Mouse (Mus musculus): Measurements from ENCODE around the gene Alox15. TPM values are rescaled to one million over a fixed set of nuclear protein-coding genes. Genes with fewer than 3 reads are reported as not detected.

The Alox15 gene
- polyA plus RNA-seq, 1 experiment from 2014 or later: 1.1 TPM

- Histone ChIP-seq H3K36me3 (no peaks in the 10 kb centered on the region), H3K4me2 (no peak overlapping the region), H3K27me3 (peaks cover 9% of the 10 kb centered on the region; the same call in 1 of the 2 replicates), H3K4me1 (replicated peaks) (peaks cover 3% of the 10 kb centered on the region; the same call in 1 of the 2 replicates), H3K9me3 (replicated peaks) (no peaks in the 10 kb centered on the region), H3K27ac (no peak overlapping the region), H3K4me3 (replicated peaks) (no peak overlapping the region), H3K9ac (no peak overlapping the region)
- ATAC-seq (ENCODE audit: low read depth) (no peak), DNase-seq (no peak)
- WGBS (ENCODE audit: insufficient replicate concordance): 74% methylated on average over 2 of the region's 2 CpGs
Observed at GRCm38 (mm10) chr11:70308296-70308695, 43.5 kb downstream of the Alox15 start.

GRCm38 (mm10) chr11:70306159-70306558 is 45.7 kb downstream of the Alox15 start:
- Histone ChIP-seq H3K9ac (no peak overlapping the region), H3K27ac (no peak overlapping the region), H3K4me2 (no peak overlapping the region), H3K9me3 (replicated peaks) (no peaks in the 10 kb centered on the region), H3K36me3 (no peaks in the 10 kb centered on the region), H3K27me3 (peaks cover 4% of the 10 kb centered on the region; the same call in 1 of the 2 replicates), H3K4me3 (replicated peaks) (no peak overlapping the region), H3K4me1 (replicated peaks) (peaks cover 7% of the 10 kb centered on the region; the same call in 1 of the 2 replicates)
- 17% methylated on average over 7 of the region's 7 CpGs for WGBS (ENCODE audit: insufficient replicate concordance)
- ATAC-seq (ENCODE audit: low read depth): no peak
- DNase-seq: no peak

- Histone ChIP-seq H3K27me3 (no peaks in the 10 kb centered on the region), H3K36me3 (no peaks in the 10 kb centered on the region), H3K9ac (no peak overlapping the region), H3K4me2 (no peak overlapping the region), H3K4me1 (replicated peaks) (peaks cover 17% of the 10 kb centered on the region), H3K27ac (peak overlapping the region; percentile 53; the same call in 1 of the 2 replicates), H3K9me3 (replicated peaks) (no peaks in the 10 kb centered on the region), H3K4me3 (replicated peaks) (no peak overlapping the region)
- DNase-seq: no peak
- WGBS (ENCODE audit: insufficient replicate concordance): 23% methylated on average over 4 of the region's 4 CpGs
- no peak; the same call in 1 of the 2 replicates for ATAC-seq (ENCODE audit: low read depth)
Observed at GRCm38 (mm10) chr11:70302293-70302692, 49.5 kb downstream of the Alox15 start.

GRCm38 (mm10) chr11:70297836-70298454 is 53.9 kb downstream of the Alox15 start:
- no peaks in the 10 kb centered on the region for H3K27me3 ChIP-seq
- no peaks in the 10 kb centered on the region for H3K9me3 ChIP-seq (replicated peaks)
- no peaks in the 10 kb centered on the region for H3K36me3 ChIP-seq
- ATAC-seq (ENCODE audit: low read depth) (0 out of 2 replicates have a peak, but pooled peaks have one; percentile 29), DNase-seq (no peak)
- H3K4me3 ChIP-seq (replicated peaks): no peak overlapping the region
- H3K4me2 ChIP-seq: peak overlapping the region; percentile 12; the same call in 1 of the 2 replicates
- no peak overlapping the region; the same call in 1 of the 2 replicates for H3K27ac ChIP-seq
- peaks cover 13% of the 10 kb centered on the region for H3K4me1 ChIP-seq (replicated peaks)
- no peak overlapping the region for H3K9ac ChIP-seq
- WGBS (ENCODE audit: insufficient replicate concordance): 10% methylated on average over 12 of the region's 12 CpGs

GRCm38 (mm10) chr11:70297405-70297804 is 54.4 kb downstream of the Alox15 start:
- no peak for ATAC-seq (ENCODE audit: low read depth)
- no peaks in the 10 kb centered on the region for H3K27me3 ChIP-seq

More at GRCm38 (mm10) chr11:70297405-70297804, 54.4 kb downstream of the Alox15 start:
- Histone ChIP-seq H3K9ac (no peak overlapping the region), H3K36me3 (no peaks in the 10 kb centered on the region), H3K4me1 (replicated peaks) (peaks cover 11% of the 10 kb centered on the region), H3K9me3 (replicated peaks) (no peaks in the 10 kb centered on the region), H3K27ac (no peak overlapping the region), H3K4me3 (replicated peaks) (no peak overlapping the region), H3K4me2 (no peak overlapping the region)
- WGBS (ENCODE audit: insufficient replicate concordance): 34% methylated on average over 4 of the region's 4 CpGs
- no peak for DNase-seq

Other genes with a start within 250 kb of the Alox15 start
- gene Mgl2, start 221.7 kb downstream of the Alox15 start, polyA plus RNA-seq (2015; fragmentation: Nextera tagmentation; extraction: Ambion mirVana): 1.2 and 1.3 TPM in 2 replicates
- 0.27 and 0.32 TPM in 2 replicates for gene Clec10a, start 195.8 kb downstream of the Alox15 start, polyA plus RNA-seq (2015; fragmentation: Nextera tagmentation; extraction: Ambion mirVana)
- 0.73 and 0.83 TPM in 2 replicates for gene Slc16a11, start 139.3 kb downstream of the Alox15 start, polyA plus RNA-seq (2015; fragmentation: Nextera tagmentation; extraction: Ambion mirVana)
- gene Slc16a13, start 131.0 kb downstream of the Alox15 start, polyA plus RNA-seq (2015; fragmentation: Nextera tagmentation; extraction: Ambion mirVana): 4.8 and 7.5 TPM in 2 replicates
- gene Bcl6b, start 122.2 kb downstream of the Alox15 start, polyA plus RNA-seq (2015; fragmentation: Nextera tagmentation; extraction: Ambion mirVana): 1.6 and 1.8 TPM in 2 replicates
- 82.5 and 85.7 TPM in 2 replicates for gene 0610010K14Rik, start 114.1 kb downstream of the Alox15 start, polyA plus RNA-seq (2015; fragmentation: Nextera tagmentation; extraction: Ambion mirVana)
- 6.5 and 7.1 TPM in 2 replicates for gene Gm21988, start 112.2 kb downstream of the Alox15 start, polyA plus RNA-seq (2015; fragmentation: Nextera tagmentation; extraction: Ambion mirVana)
- 155 and 175 TPM in 2 replicates for gene Rnasek, start 112.2 kb downstream of the Alox15 start, polyA plus RNA-seq (2015; fragmentation: Nextera tagmentation; extraction: Ambion mirVana)
- gene Alox12, start 96.7 kb downstream of the Alox15 start, polyA plus RNA-seq (2015; fragmentation: Nextera tagmentation; extraction: Ambion mirVana): 19.5 and 21.6 TPM in 2 replicates
- gene Alox12e, start 29.4 kb downstream of the Alox15 start, polyA plus RNA-seq (2015; fragmentation: Nextera tagmentation; extraction: Ambion mirVana): 0.06 and 0.10 TPM in 2 replicates
- gene Pelp1, start 58.0 kb upstream of the Alox15 start, polyA plus RNA-seq (2015; fragmentation: Nextera tagmentation; extraction: Ambion mirVana): 19.0 and 21.0 TPM in 2 replicates
- gene Arrb2, start 80.6 kb upstream of the Alox15 start, polyA plus RNA-seq (2015; fragmentation: Nextera tagmentation; extraction: Ambion mirVana): 13.0 and 14.9 TPM in 2 replicates
- 17.2 and 19.1 TPM in 2 replicates for gene Med11, start 99.9 kb upstream of the Alox15 start, polyA plus RNA-seq (2015; fragmentation: Nextera tagmentation; extraction: Ambion mirVana)
- 0.07 and 0.17 TPM in 2 replicates for gene Zmynd15, start 107.4 kb upstream of the Alox15 start, polyA plus RNA-seq (2015; fragmentation: Nextera tagmentation; extraction: Ambion mirVana)
- gene Cxcl16, start 108.0 kb upstream of the Alox15 start, polyA plus RNA-seq (2015; fragmentation: Nextera tagmentation; extraction: Ambion mirVana): 0.70 and 1.4 TPM in 2 replicates
- gene Tm4sf5, start 153.2 kb upstream of the Alox15 start, polyA plus RNA-seq (2015; fragmentation: Nextera tagmentation; extraction: Ambion mirVana): 2.1 and 2.5 TPM in 2 replicates
- 0.23 and 0.46 TPM in 2 replicates for gene Vmo1, start 162.6 kb upstream of the Alox15 start, polyA plus RNA-seq (2015; fragmentation: Nextera tagmentation; extraction: Ambion mirVana)
- gene Gltpd2, start 167.2 kb upstream of the Alox15 start, polyA plus RNA-seq (2015; fragmentation: Nextera tagmentation; extraction: Ambion mirVana): 19.6 and 20.0 TPM in 2 replicates
- 372 and 419 TPM in 2 replicates for gene Psmb6, start 173.3 kb upstream of the Alox15 start, polyA plus RNA-seq (2015; fragmentation: Nextera tagmentation; extraction: Ambion mirVana)
- gene Gm40193, start 180.9 kb upstream of the Alox15 start, polyA plus RNA-seq (2015; fragmentation: Nextera tagmentation; extraction: Ambion mirVana): not detected in 2 replicates
- gene Pld2, start 188.0 kb upstream of the Alox15 start, polyA plus RNA-seq (2015; fragmentation: Nextera tagmentation; extraction: Ambion mirVana): 1.3 and 1.5 TPM in 2 replicates
- 3.5 and 5.2 TPM in 2 replicates for gene Mink1, start 210.8 kb upstream of the Alox15 start, polyA plus RNA-seq (2015; fragmentation: Nextera tagmentation; extraction: Ambion mirVana)